Mouse (Mus musculus) liver, embryonic 14.5 days (tissue): ENCODE results near the gene Apod. TPM values are rescaled to one million over a fixed set of nuclear protein-coding genes. Genes with fewer than 3 reads are reported as not detected.

Source experiments
- ATAC-seq: fragments of 200-750 bp; cut with Nextera tagmentation; 2 replicates; pipeline ENCODE4 v1.8.0; 2017; ENCODE audit warnings: moderate number of reproducible peaks, mild to moderate bottlenecking, moderate library complexity; ENCODE audit not compliant: insufficient read depth
- DNase-seq, 3 experiments: peaks; one replicate each; pipeline ENCODE4 v3.0.0-alpha.2; 2012 to 2013; ENCODE audit warnings: low read depth in 3 of 3, low spot score in 3 of 3
- H3K27ac ChIP-seq: fragments of 300-500 bp; sonication (generic); 2 replicates; pipeline ENCODE4 v1.5.1; 2014; ENCODE audit warnings: moderate library complexity, mild to moderate bottlenecking, control low read depth, inconsistent platforms
- H3K27me3 ChIP-seq: fragments of 300-500 bp; sonication (generic); 2 replicates; pipeline ENCODE4 v1.6.1; 2014; ENCODE audit warnings: mild to moderate bottlenecking, low read length, moderate library complexity; ENCODE audit not compliant: control insufficient read depth, insufficient read depth
- H3K36me3 ChIP-seq: fragments of 300-500 bp; sonication (generic); replicated peaks from 2 replicates; pipeline ENCODE4 v1.6.1; 2014; ENCODE audit warnings: low read depth; ENCODE audit not compliant: control insufficient read depth, insufficient read depth
- H3K4me1 ChIP-seq, 2 experiments: fragments of 200-500 bp in 1 of 2; fragments of 300-500 bp in 1 of 2; sonication (generic) in 1 of 2; replicated peaks; 2 replicates each; pipeline ENCODE4 v1.6.1; 2012 to 2014; ENCODE audit warnings: antibody characterized with exemption in 1 of 2, inconsistent platforms in 1 of 2, low read length in 1 of 2; ENCODE audit not compliant: control insufficient read depth in 2 of 2, insufficient read depth in 2 of 2
- H3K4me2 ChIP-seq: fragments of 300-500 bp; sonication (generic); 2 replicates; pipeline ENCODE4 v1.6.1; 2014; ENCODE audit warnings: low read depth, mild to moderate bottlenecking, control low read depth, moderate library complexity
- H3K4me3 ChIP-seq, 2 experiments: fragments of 200-500 bp in 1 of 2; fragments of 300-500 bp in 1 of 2; sonication (generic) in 1 of 2; 2 replicates each; pipeline ENCODE4 v1.5.1; 2012 to 2014; ENCODE audit warnings: low read depth in 2 of 2, low read length in 2 of 2, mild to moderate bottlenecking in 2 of 2, control low read depth in 1 of 2, inconsistent platforms in 1 of 2, moderate library complexity in 1 of 2; ENCODE audit not compliant: insufficient read depth in 1 of 2
- H3K9ac ChIP-seq: fragments of 300-500 bp; sonication (generic); replicated peaks from 2 replicates; pipeline ENCODE4 v1.6.1; 2014; ENCODE audit warnings: mild to moderate bottlenecking, control low read depth, moderate library complexity
- H3K9me3 ChIP-seq: fragments of 300-500 bp; sonication (generic); 2 replicates; pipeline ENCODE4 v1.6.1; 2016; ENCODE audit warnings: low read length, mixed read lengths; ENCODE audit not compliant: control insufficient read depth
- CTCF ChIP-seq: IDR thresholded peaks from 2 replicates; pipeline ENCODE4 v1.5.1; 2016; ENCODE audit warnings: antibody characterized with exemption, low read depth, control low read depth
- EP300 ChIP-seq: IDR thresholded peaks from 2 replicates; pipeline ENCODE4 v1.6.1; 2016; ENCODE audit warnings: antibody characterized with exemption, low read depth
- WGBS: fragments of 180-500 bp; shearing (Covaris S2); extraction: QIAGEN DNeasy Blood & Tissue Kit; methylation state at CpG from one replicate; pipeline ENCODE4 v1.1.7; 2014; ENCODE audit not compliant: insufficient replicate concordance; 5-methylcytosine and 5-hydroxymethylcytosine counted together
- microRNA-seq: library from miRNA; unstranded; fragments of <30 nt; microRNA quantifications from one replicate; pipeline ENCODE4, GENCODE M21; 2016
- polyA plus RNA-seq, 2 experiments: library from polyadenylated mRNA; depleted of rRNA in 1 of 2; stranded (reverse) in 1 of 2; unstranded in 1 of 2; fragments of >200 nt; fragmentation: Nextera tagmentation in 1 of 2; extraction: Ambion mirVana in 1 of 2; gene quantifications; 2 replicates each; pipeline versions ENCODE4 v1.2.1 to v1.2.3; 2012 to 2014

The Apod gene
- polyA plus RNA-seq, 2 experiments: 0.11 TPM; not detected in 1

DNA sequence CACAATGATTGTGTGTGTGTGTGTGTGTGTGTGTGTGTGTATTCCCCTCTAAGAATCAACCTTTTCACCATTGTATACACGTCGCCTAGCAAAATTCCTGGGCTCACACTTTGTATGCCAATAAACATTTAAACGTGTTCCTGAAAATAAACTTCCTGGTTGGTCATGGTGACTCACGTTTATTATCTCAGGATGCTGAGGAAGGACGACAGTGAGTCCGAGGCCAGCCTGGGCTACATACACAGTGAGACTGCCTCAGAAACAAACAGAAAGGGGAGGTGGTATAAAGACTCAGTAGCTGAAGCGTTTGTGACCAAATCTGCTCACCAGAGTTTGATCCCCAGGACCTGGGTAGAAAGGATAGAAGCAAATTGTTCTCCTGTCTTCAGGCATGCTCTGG, 67.2 kb downstream of the Apod start:
- Histone ChIP-seq H3K9me3 (no peaks in the 10 kb centered on the region), H3K9ac (no peak overlapping the region), H3K27me3 (no peaks in the 10 kb centered on the region), H3K4me1 (0 out of 4 replicates have a peak, but pooled peaks cover 0 to 2% of the 10 kb centered on the region in 2 experiments), H3K4me3 (no peak overlapping the region), H3K4me2 (no peak overlapping the region), H3K27ac (no peak overlapping the region), H3K36me3 (no peaks in the 10 kb centered on the region)
- DNase-seq (no peak), ATAC-seq (no peak)
- TF ChIP-seq EP300 (no peak), CTCF (no peak)
- WGBS: 44% methylated on average over 7 of the region's 7 CpGs

Small RNAs within 50 kb of the gene (microRNA-seq; reads per million reads assigned to microRNA genes)
- gene Gm27415: not detected

Other genes starting within 250 kb of the Apod start
- gene Xxylt1, start 233.4 kb downstream of the Apod start, polyA plus RNA-seq (2012; rRNA removed): 1.5 and 1.8 TPM in 2 replicates
- 1.8 and 2.1 TPM in 2 replicates for gene Xxylt1, start 233.4 kb downstream of the Apod start, polyA plus RNA-seq (2014; fragmentation: Nextera tagmentation; extraction: Ambion mirVana)
- gene Acap2, start 113.6 kb downstream of the Apod start, polyA plus RNA-seq (2012; rRNA removed): 3.2 and 4.4 TPM in 2 replicates
- gene Acap2, start 113.6 kb downstream of the Apod start, polyA plus RNA-seq (2014; fragmentation: Nextera tagmentation; extraction: Ambion mirVana): 4.9 and 5.1 TPM in 2 replicates
- 6.6 and 13.0 TPM in 2 replicates for gene Ppp1r2, start 39.5 kb downstream of the Apod start, polyA plus RNA-seq (2012; rRNA removed)
- gene Ppp1r2, start 39.5 kb downstream of the Apod start, polyA plus RNA-seq (2014; fragmentation: Nextera tagmentation; extraction: Ambion mirVana): 31.5 and 34.9 TPM in 2 replicates
- gene Bdh1, start 107.5 kb upstream of the Apod start, polyA plus RNA-seq (2012; rRNA removed): 74.4 and 91.3 TPM in 2 replicates
- 48.9 and 52.5 TPM in 2 replicates for gene Bdh1, start 107.5 kb upstream of the Apod start, polyA plus RNA-seq (2014; fragmentation: Nextera tagmentation; extraction: Ambion mirVana)